Mouse (Mus musculus) macrophage (primary cell): ENCODE measurements around the gene Irf2bp1. TPM values are rescaled to one million over a fixed set of nuclear protein-coding genes. Genes with fewer than 3 reads are reported as not detected.

Source experiments
- H3K27ac ChIP-seq: fragments of 350-480 bp; formaldehyde crosslinking; 2 replicates; pipeline ENCODE4 v1.9.0; 2021
- H3K36me3 ChIP-seq: fragments of 350-480 bp; formaldehyde crosslinking; 2 replicates; pipeline ENCODE4 v1.9.0; 2021; ENCODE audit errors: inconsistent target
- H3K4me3 ChIP-seq: fragments of 350-480 bp; formaldehyde crosslinking; 2 replicates; pipeline ENCODE4 v1.9.0; 2021; ENCODE audit errors: inconsistent target
- H3K79me2 ChIP-seq: fragments of 350-480 bp; formaldehyde crosslinking; 2 replicates; pipeline ENCODE4 v1.9.0; 2021; ENCODE audit errors: inconsistent target
- WGBS: methylation state at CpG from one replicate; pipeline ENCODE4 v1.1.7; 2026; ENCODE audit warnings: inconsistent platforms; ENCODE audit not compliant: missing documents; 5-methylcytosine and 5-hydroxymethylcytosine counted together
- polyA plus RNA-seq: library from polyadenylated mRNA; stranded (reverse); fragments of 250-400 nt; gene quantifications from 3 replicates; pipeline ENCODE4 v1.2.4, GENCODE M21; 2018; ENCODE audit warnings: inconsistent platforms
- total RNA-seq, 78 experiments: library from RNA; depleted of rRNA; stranded (reverse); fragments of 250-400 nt; gene quantifications; 1 replicate in 9 of 78; 2 replicates in 24 of 78; 3 replicates in 43 of 78; 4 replicates in 2 of 78; pipeline ENCODE4 v1.2.4; 2018; ENCODE audit warnings: inconsistent platforms in 56 of 78

Gene Irf2bp1
- 10 to 100 TPM in 5 of 26 experiments, 1 to 10 TPM in 15, under 1 TPM in 6; 0.41 to 14.2 (median 3.4) TPM for total RNA-seq (2018; cell fraction: chromatin; rRNA removed)
- total RNA-seq (2018; cell fraction: cytosol; rRNA removed) = 10 to 100 TPM in 17 of 26 experiments, 1 to 10 TPM in 9; 4.9 to 20.8 (median 13.7) TPM
- total RNA-seq (2018; cell fraction: nucleus; rRNA removed) = 10 to 100 TPM in 13 of 26 experiments, 1 to 10 TPM in 13; 4.0 to 22.8 (median 10.1) TPM
- 7.1 to 12.7 TPM (median 12.6 TPM) in 3 replicates for polyA plus RNA-seq

DNA sequence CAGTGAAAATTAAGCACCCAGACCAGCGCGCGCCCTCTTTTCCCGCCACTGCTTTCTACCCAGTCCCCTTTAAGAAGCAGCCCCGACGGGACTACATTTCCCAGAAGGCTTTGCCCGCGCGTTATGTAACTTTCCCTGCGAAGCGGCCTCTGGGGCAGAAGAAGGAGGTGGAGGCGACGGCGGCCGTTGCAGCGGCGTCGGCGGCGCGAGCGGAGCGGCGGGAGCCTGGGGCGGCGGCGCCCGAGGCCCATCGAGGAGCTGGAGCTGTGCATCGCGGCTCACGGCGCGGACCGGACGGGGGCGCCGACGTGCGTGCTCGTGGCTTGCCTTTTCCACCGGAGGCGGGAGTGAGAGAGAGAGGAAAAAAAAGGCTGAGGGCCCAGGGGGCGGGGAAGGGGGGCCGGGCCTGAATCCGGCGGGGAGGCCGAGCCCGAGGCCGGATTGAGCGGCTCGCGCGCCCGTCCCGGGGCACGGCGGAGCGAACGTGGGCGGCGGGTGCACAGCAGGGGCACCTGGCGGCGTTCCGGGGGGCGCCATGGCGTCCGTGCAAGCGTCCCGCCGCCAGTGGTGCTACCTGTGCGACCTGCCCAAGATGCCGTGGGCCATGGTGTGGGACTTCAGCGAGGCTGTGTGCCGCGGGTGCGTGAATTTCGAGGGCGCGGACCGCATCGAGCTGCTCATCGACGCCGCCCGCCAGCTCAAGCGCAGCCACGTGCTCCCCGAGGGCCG lies at the start of gene Irf2bp1:
Gene Irf2bp1, plus strand, starts transcription at position 143 of the 729 bp plus-strand sequence.
- Histone ChIP-seq H3K79me2 (peaks cover 44% of the 10 kb centered on the region), H3K4me3 (peak within 1 kb of the TSS; percentile 42), H3K36me3 (no peaks in the 10 kb centered on the region), H3K27ac (peak within 1 kb of the TSS; percentile 68)
- under 1% methylated on average over 60 of the region's 90 CpGs for WGBS

GRCm38 (mm10) chr7:18957569-18958383 lies 46.1 kb upstream of the Irf2bp1 start:
- Histone ChIP-seq H3K36me3 (no peaks in the 10 kb centered on the region), H3K79me2 (no peaks in the 10 kb centered on the region), H3K27ac (no peak overlapping the region), H3K4me3 (peak overlapping the region; percentile 14; the same call in 1 of the 2 replicates)
- WGBS = 1% methylated on average over 95 of the region's 107 CpGs

- H3K4me3 ChIP-seq = peak overlapping the region; percentile 14; the same call in 1 of the 2 replicates
- no peak overlapping the region for H3K27ac ChIP-seq
- no peaks in the 10 kb centered on the region for H3K79me2 ChIP-seq
- WGBS = 6% methylated on average over 21 of the region's 21 CpGs
- no peaks in the 10 kb centered on the region for H3K36me3 ChIP-seq
Measured at GRCm38 (mm10) chr7:18958384-18958766, 45.5 kb upstream of the Irf2bp1 start.

DNA sequence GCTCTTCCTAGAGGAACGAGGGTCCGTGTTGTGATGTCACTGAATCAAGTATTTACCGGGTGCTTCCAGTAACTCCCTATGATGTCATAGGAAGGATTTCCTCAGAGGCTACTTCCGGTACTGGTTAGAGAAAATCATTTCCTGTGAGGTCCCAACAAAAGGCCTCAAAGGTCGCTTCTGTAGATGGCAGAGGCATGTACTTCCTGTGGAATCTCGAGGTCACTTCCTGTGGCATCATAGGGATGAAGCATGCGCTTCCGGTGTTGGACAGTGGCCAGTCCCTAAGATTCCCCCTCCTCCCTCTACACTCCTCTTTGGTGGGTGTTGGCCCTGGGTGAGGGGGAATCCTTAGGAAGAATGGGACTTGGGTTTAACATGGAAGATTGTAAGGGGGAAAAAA lies 44.4 kb upstream of the Irf2bp1 start:
- 21% methylated on average over 8 of the region's 8 CpGs for WGBS

GRCm38 (mm10) chr7:18962171-18962792 lies 41.6 kb upstream of the Irf2bp1 start:
- Histone ChIP-seq H3K36me3 (no peaks in the 10 kb centered on the region), H3K79me2 (no peaks in the 10 kb centered on the region), H3K4me3 (no peak overlapping the region), H3K27ac (no peak overlapping the region)
- WGBS = 7% methylated on average over 17 of the region's 17 CpGs

More for the DNA sequence above, 44.4 kb upstream of the Irf2bp1 start:
- Histone ChIP-seq H3K79me2 (no peaks in the 10 kb centered on the region), H3K4me3 (no peak overlapping the region), H3K36me3 (no peaks in the 10 kb centered on the region), H3K27ac (no peak overlapping the region)

DNA sequence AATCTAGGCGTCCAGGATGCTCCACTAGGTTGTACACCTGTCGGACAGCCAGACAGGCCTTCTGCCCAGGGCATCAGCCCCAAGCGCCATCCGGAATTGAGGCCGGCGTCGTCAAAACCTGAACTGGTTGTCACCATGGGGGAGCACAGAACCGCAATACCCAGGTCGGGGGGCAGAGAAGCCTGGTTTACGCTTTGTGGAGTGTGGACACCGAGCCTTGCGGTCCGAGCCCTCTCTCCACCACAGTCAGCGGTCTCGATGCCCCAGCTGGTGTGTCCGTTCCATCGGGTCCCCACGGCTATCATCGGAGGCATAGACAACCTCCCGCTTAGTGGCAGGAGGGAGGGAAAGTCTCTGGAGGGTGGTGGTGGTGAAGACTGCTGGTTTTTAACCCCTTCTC lies 41.0 kb upstream of the Irf2bp1 start:
- whole genome bisulfite sequencing = 5% methylated on average over 20 of the region's 20 CpGs
- Histone ChIP-seq H3K36me3 (no peaks in the 10 kb centered on the region), H3K4me3 (no peak overlapping the region), H3K27ac (no peak overlapping the region), H3K79me2 (no peaks in the 10 kb centered on the region)

GRCm38 (mm10) chr7:18963294-18963843 lies 40.5 kb upstream of the Irf2bp1 start:
- Histone ChIP-seq H3K36me3 (no peaks in the 10 kb centered on the region), H3K79me2 (no peaks in the 10 kb centered on the region), H3K27ac (no peak overlapping the region), H3K4me3 (no peak overlapping the region)
- WGBS = 9% methylated on average over 19 of the region's 19 CpGs

- Histone ChIP-seq H3K27ac (no peak overlapping the region), H3K36me3 (no peaks in the 10 kb centered on the region), H3K4me3 (no peak overlapping the region), H3K79me2 (no peaks in the 10 kb centered on the region)
- 82% methylated on average over 5 of the region's 5 CpGs for WGBS
Measured at GRCm38 (mm10) chr7:18965312-18965711, 38.5 kb upstream of the Irf2bp1 start.

GRCm38 (mm10) chr7:18967603-18968002 lies 36.2 kb upstream of the Irf2bp1 start:
- no peaks in the 10 kb centered on the region for H3K36me3 ChIP-seq
- H3K27ac ChIP-seq = no peak overlapping the region
- H3K79me2 ChIP-seq = no peaks in the 10 kb centered on the region
- H3K4me3 ChIP-seq = no peak overlapping the region
- 14% methylated on average over 8 of the region's 8 CpGs for WGBS

DNA sequence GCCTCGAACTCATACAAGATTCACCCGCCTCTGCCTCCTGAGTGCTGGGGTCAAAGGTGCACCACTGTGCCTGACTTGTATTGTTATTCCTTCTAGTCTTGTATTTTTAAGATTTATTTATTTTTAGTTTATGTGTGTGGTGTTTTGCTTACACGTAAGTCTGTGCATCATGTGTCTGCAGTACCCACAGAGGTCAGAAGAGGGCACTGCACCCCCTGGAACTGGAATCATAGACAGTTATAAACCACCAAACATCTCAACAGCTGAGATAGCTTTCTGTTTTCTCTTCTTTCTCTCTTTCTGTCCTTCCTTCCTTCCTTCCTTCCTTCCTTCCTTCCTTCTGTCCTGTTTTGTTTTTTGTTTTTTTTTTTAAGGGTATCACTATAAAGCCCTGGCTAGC lies 32.9 kb upstream of the Irf2bp1 start:
- H3K4me3 ChIP-seq = no peak overlapping the region
- no peaks in the 10 kb centered on the region for H3K79me2 ChIP-seq
- WGBS = 94% methylated on average over 3 of the region's 3 CpGs
- H3K27ac ChIP-seq = no peak overlapping the region
- no peaks in the 10 kb centered on the region for H3K36me3 ChIP-seq

- no peaks in the 10 kb centered on the region for H3K36me3 ChIP-seq
- no peaks in the 10 kb centered on the region for H3K79me2 ChIP-seq
- WGBS = 87% methylated on average over 6 of the region's 9 CpGs
- no peak overlapping the region for H3K4me3 ChIP-seq
- H3K27ac ChIP-seq = no peak overlapping the region
Measured at GRCm38 (mm10) chr7:18978381-18978780, 25.5 kb upstream of the Irf2bp1 start.

GRCm38 (mm10) chr7:18986503-18986902 lies 17.3 kb upstream of the Irf2bp1 start:
- no peaks in the 10 kb centered on the region for H3K79me2 ChIP-seq
- WGBS = 83% methylated on average over 1 of the region's 2 CpGs

GRCm38 (mm10) chr7:18987100-18987499 lies 16.7 kb upstream of the Irf2bp1 start, which contains the start of gene Nanos2:
TSS of gene Nanos2 (plus strand) at chr7:18987400.
- Histone ChIP-seq H3K27ac (no peak within 1 kb of the TSS), H3K36me3 (no peaks in the 10 kb centered on the region), H3K79me2 (no peaks in the 10 kb centered on the region), H3K4me3 (no peak within 1 kb of the TSS)
- 47% methylated on average over 2 of the region's 2 CpGs for WGBS

More at GRCm38 (mm10) chr7:18986503-18986902, 17.3 kb upstream of the Irf2bp1 start:
- no peak overlapping the region for H3K4me3 ChIP-seq
- no peak overlapping the region for H3K27ac ChIP-seq
- H3K36me3 ChIP-seq = no peaks in the 10 kb centered on the region

- Histone ChIP-seq H3K4me3 (no peak overlapping the region), H3K36me3 (no peaks in the 10 kb centered on the region), H3K79me2 (no peaks in the 10 kb centered on the region), H3K27ac (no peak overlapping the region)
- WGBS = 82% methylated on average over 13 of the region's 13 CpGs
Measured at GRCm38 (mm10) chr7:18987747-18988146, 16.1 kb upstream of the Irf2bp1 start.
